Mouse (Mus musculus) myocyte (in vitro differentiated cells): Measurements from ENCODE around the gene Zfp839. TPM values are rescaled to one million over a fixed set of nuclear protein-coding genes. Genes with fewer than 3 reads are reported as not detected.

Source experiments
- H3K27me3 ChIP-seq: one replicate; pipeline ENCODE4 v1.6.1; 2011; ENCODE audit not compliant: control insufficient read depth, insufficient read depth, insufficient read length
- H3K36me3 ChIP-seq: one replicate; pipeline ENCODE4 v1.6.1; 2011; ENCODE audit not compliant: control insufficient read depth, insufficient read depth
- H3K4me2 ChIP-seq: one replicate; pipeline ENCODE4 v1.6.1; 2011; ENCODE audit warnings: low read depth, control low read depth
- H3K4me3 ChIP-seq: one replicate; pipeline ENCODE4 v1.5.1; 2011; ENCODE audit warnings: mild to moderate bottlenecking, control low read depth, moderate library complexity
- H3K79me2 ChIP-seq: one replicate; pipeline ENCODE4 v1.6.1; 2011; ENCODE audit not compliant: control insufficient read depth, insufficient read depth
- H3ac ChIP-seq: one replicate; pipeline ENCODE4 v1.6.1; 2011; ENCODE audit not compliant: control insufficient read depth, insufficient read length
- CEBPB ChIP-seq: IDR thresholded peaks from 2 replicates; pipeline ENCODE4 v1.6.1; 2011; ENCODE audit warnings: mild to moderate bottlenecking, moderate library complexity; ENCODE audit not compliant: poor library complexity, insufficient read depth, severe bottlenecking
- E2F4 ChIP-seq: IDR thresholded peaks from one replicate; pipeline ENCODE4 v1.6.1; 2011; ENCODE audit warnings: mild to moderate bottlenecking, control low read depth, moderate library complexity; ENCODE audit not compliant: insufficient read depth
- MAX ChIP-seq: IDR thresholded peaks from one replicate; pipeline ENCODE4 v1.6.1; 2011; ENCODE audit warnings: low read depth, mild to moderate bottlenecking, control low read depth
- MYOD1 ChIP-seq, 3 experiments: IDR thresholded peaks; one replicate each; pipeline ENCODE4 v1.6.1; 2011; ENCODE audit warnings: control low read depth in 2 of 3, low read depth in 2 of 3, mild to moderate bottlenecking in 2 of 3, moderate library complexity in 1 of 3; ENCODE audit not compliant: insufficient read length in 2 of 3, control insufficient read depth in 1 of 3
- MYOG ChIP-seq, 3 experiments: IDR thresholded peaks; one replicate each; pipeline ENCODE4 v1.6.1; 2011; ENCODE audit warnings: control low read depth in 2 of 3, low read depth in 2 of 3, mild to moderate bottlenecking in 2 of 3; ENCODE audit not compliant: insufficient read length in 2 of 3, control insufficient read depth in 1 of 3, insufficient read depth in 1 of 3
- POLR2A ChIP-seq: IDR thresholded peaks from one replicate; pipeline ENCODE4 v1.6.1; 2011; ENCODE audit warnings: low read depth, mild to moderate bottlenecking, control low read depth, moderate library complexity; ENCODE audit not compliant: insufficient read length
- POLR2AphosphoS2 ChIP-seq: IDR thresholded peaks from one replicate; pipeline ENCODE4 v1.6.1; 2011; ENCODE audit warnings: low read depth, control low read depth; ENCODE audit not compliant: insufficient read length
- REST ChIP-seq: IDR thresholded peaks from one replicate; pipeline ENCODE4 v1.6.1; 2011; ENCODE audit warnings: mild to moderate bottlenecking, control low read depth, moderate library complexity; ENCODE audit not compliant: insufficient read depth, insufficient read length
- SRF ChIP-seq: IDR thresholded peaks from one replicate; pipeline ENCODE4 v1.6.1; 2011; ENCODE audit warnings: low read depth; ENCODE audit not compliant: control insufficient read depth, insufficient read length
- TCF12 ChIP-seq: IDR thresholded peaks from one replicate; pipeline ENCODE4 v1.6.1; 2011; ENCODE audit warnings: mild to moderate bottlenecking, control low read depth; ENCODE audit not compliant: poor library complexity, insufficient read depth, severe bottlenecking
- TCF3 ChIP-seq: IDR thresholded peaks from one replicate; pipeline ENCODE4 v1.6.1; 2011; ENCODE audit warnings: low read depth, control low read depth; ENCODE audit not compliant: insufficient read length
- USF1 ChIP-seq: IDR thresholded peaks from one replicate; pipeline ENCODE4 v1.6.1; 2011; ENCODE audit warnings: low read depth, mild to moderate bottlenecking, control low read depth, moderate library complexity
- polyA plus RNA-seq: library from polyadenylated mRNA; unstranded; fragments of >200 nt; fragmentation: generic; extraction: Trizol; gene quantifications from one replicate; pipeline ENCODE4 v1.2.1, GENCODE M21; 2012; ENCODE audit warnings: missing spikeins

Zfp839 gene
- polyA plus RNA-seq, 1 experiment: 3.1 TPM

DNA sequence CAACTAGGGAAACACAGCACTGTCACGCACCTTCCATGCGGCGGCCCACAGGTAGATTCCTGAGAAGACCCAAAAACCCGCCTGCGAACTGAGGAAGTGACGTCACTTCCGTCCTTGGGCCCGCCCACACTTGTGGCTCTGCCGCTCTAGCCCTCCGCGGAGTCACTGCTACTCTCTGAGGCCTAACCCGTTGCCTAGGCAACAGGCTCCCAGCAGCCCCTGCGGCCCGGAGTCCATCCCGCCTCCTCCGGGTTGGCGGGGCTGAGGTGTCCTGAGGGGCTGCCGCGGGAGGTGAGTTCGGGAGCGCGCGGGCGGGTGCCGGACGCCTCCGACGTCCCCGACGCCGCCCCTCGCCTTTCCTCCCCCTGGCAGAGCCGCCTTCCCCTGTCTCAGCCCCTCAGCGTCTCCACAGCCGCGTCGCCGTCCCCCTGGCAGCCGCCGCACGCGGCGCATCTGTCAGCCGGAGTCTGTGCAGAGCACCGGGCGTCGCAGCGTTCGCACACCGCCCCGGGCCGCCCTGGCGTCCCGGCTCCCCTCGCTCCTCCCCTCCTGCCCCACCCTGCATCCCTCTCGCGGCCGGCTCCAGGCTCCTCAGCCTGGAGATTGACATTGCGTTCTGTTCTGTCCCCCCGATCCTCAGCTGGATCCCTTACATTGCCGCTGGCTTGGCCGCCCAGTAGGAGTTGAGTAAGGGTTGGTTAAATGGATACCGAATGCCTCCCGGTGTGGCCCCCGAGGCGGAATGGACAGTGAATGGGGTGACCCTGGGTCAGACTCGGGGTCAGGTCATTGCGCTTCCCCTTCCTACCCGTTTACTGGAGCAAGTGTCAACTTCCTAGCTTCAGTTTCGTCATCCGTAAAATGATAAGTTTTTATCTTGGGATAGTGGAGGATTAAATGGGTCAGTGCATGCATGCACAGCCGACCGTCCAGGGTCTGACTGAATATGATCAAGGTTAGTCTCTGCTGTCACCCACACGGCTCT is 39.3 kb downstream of the Zfp839 start, which contains the start of the genes Cinp and Tecpr2:
Gene Cinp, minus strand, starts transcription at position 110 of the 985 bp plus-strand sequence.
Gene Tecpr2, plus strand, starts transcription at position 229 of the 985 bp plus-strand sequence.
- H3K4me3 ChIP-seq: peak within 1 kb of the TSS; percentile 92
- H3K27me3 ChIP-seq: no peaks in the 10 kb centered on the region
- peak within 1 kb of the TSS; percentile 88 for H3ac ChIP-seq
- H3K4me2 ChIP-seq: peak within 1 kb of the TSS; percentile 100
- peak in 1 of 3 experiments; percentile 57 for TF ChIP-seq MYOG (IDR thresholded peaks at IDR 0.05; ENCODE audit: control insufficient read depth in 1 of 3, insufficient read depth in 1 of 3, insufficient read length in 2 of 3, low read depth in 2 of 3)
- peak in 1 of 3 experiments; percentile 55 for TF ChIP-seq MYOD1 (IDR thresholded peaks at IDR 0.05; ENCODE audit: control insufficient read depth in 1 of 3, insufficient read length in 2 of 3, low read depth in 2 of 3)
- TF ChIP-seq REST: no peak
- no peak for TF ChIP-seq USF1
- peak; percentile 82 for TF ChIP-seq E2F4
- no peak for TF ChIP-seq CEBPB
- peak; percentile 84 for TF ChIP-seq POLR2AphosphoS2
- TF ChIP-seq POLR2A: peak; percentile 82
- H3K36me3 ChIP-seq: no peaks in the 10 kb centered on the region
- H3K79me2 ChIP-seq: peaks cover 53% of the 10 kb centered on the region

GRCm38 (mm10) chr12:110891887-110892286 is 41.8 kb downstream of the Zfp839 start:
- Histone ChIP-seq H3K36me3 (no peaks in the 10 kb centered on the region), H3K4me2 (no peak overlapping the region), H3K79me2 (peaks cover 40% of the 10 kb centered on the region), H3K27me3 (no peaks in the 10 kb centered on the region), H3ac (no peak overlapping the region), H3K4me3 (no peak overlapping the region)
- TF ChIP-seq CEBPB (no peak), TCF3 (no peak)

DNA sequence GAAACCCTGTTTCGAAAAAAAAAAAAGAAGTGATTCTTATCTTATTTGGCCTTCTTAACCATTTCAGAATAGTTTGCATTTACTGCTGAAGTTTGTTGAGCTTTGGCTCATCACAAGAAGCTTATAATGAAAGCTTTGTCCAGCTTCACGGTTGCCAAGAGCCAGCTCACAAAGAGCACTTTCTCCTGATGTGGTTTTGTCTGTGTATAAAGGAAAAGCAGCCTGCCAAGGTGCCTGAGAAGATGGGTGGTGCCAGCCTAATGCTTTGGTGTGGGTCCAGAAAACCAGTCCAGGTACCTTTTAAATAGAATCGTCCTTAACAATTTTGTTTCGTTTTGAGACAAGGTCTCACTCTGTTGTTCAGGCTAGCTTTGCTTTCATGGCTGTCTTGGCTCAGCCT is 52.1 kb downstream of the Zfp839 start:
- no peak overlapping the region for H3ac ChIP-seq
- no peaks in the 10 kb centered on the region for H3K79me2 ChIP-seq
- TF ChIP-seq POLR2AphosphoS2 (no peak), REST (no peak)
- H3K4me2 ChIP-seq: no peak overlapping the region
- no peaks in the 10 kb centered on the region for H3K27me3 ChIP-seq
- peaks cover 8% of the 10 kb centered on the region for H3K36me3 ChIP-seq
- no peak overlapping the region for H3K4me3 ChIP-seq

DNA sequence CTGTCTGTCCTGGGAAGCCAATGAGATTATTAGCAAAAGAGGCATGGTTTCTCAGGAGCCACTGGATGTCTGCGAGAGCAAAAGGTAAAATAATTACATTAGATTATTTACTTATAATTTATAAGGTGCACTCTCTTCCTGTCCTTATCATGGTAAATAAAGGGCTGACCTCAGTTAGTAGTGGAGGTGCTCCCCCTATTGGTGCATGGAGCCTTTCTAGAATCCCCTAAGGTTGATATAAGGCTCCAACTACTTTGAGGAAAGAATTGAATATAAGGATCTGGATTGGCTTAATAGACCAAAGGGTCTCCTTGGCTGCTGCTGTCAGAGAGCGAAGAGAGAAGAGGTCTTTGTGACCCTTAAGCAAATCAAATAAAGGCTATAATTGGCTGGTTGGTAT is 53.5 kb downstream of the Zfp839 start:
- TF ChIP-seq POLR2A: no peak
- no peak for TF ChIP-seq POLR2AphosphoS2
- TF ChIP-seq TCF3: no peak
- no peak for TF ChIP-seq REST
- H3K36me3 ChIP-seq: peaks cover 3% of the 10 kb centered on the region
- no peak overlapping the region for H3K4me2 ChIP-seq
- H3K27me3 ChIP-seq: no peaks in the 10 kb centered on the region
- no peak overlapping the region for H3ac ChIP-seq
- H3K79me2 ChIP-seq: no peaks in the 10 kb centered on the region
- H3K4me3 ChIP-seq: no peak overlapping the region

- H3K4me3 ChIP-seq: no peak overlapping the region
- TF ChIP-seq E2F4: no peak
- H3K27me3 ChIP-seq: no peaks in the 10 kb centered on the region
- H3K36me3 ChIP-seq: peaks cover 8% of the 10 kb centered on the region
- H3K79me2 ChIP-seq: no peaks in the 10 kb centered on the region
- no peak overlapping the region for H3K4me2 ChIP-seq
- H3ac ChIP-seq: no peak overlapping the region
These were observed 57.8 kb downstream of the Zfp839 start for GRCm38 (mm10) chr12:110907845-110908244.

GRCm38 (mm10) chr12:110909962-110910361 is 59.9 kb downstream of the Zfp839 start:
- no peak overlapping the region for H3K4me3 ChIP-seq
- TF ChIP-seq USF1: no peak
- TF ChIP-seq E2F4: no peak
- TF ChIP-seq MYOD1 (IDR thresholded peaks at IDR 0.05; ENCODE audit: control insufficient read depth in 1 of 3, insufficient read length in 2 of 3, low read depth in 2 of 3): no peak
- TF ChIP-seq SRF: no peak
- no peak for TF ChIP-seq POLR2AphosphoS2
- TF ChIP-seq TCF12: no peak
- TF ChIP-seq MAX: no peak
- no peak for TF ChIP-seq POLR2A
- TF ChIP-seq REST: no peak
- no peak for TF ChIP-seq MYOG (IDR thresholded peaks at IDR 0.05; ENCODE audit: control insufficient read depth in 1 of 3, insufficient read depth in 1 of 3, insufficient read length in 2 of 3, low read depth in 2 of 3)
- TF ChIP-seq CEBPB: no peak
- no peak for TF ChIP-seq TCF3
- no peaks in the 10 kb centered on the region for H3K27me3 ChIP-seq
- H3K79me2 ChIP-seq: no peaks in the 10 kb centered on the region
- no peak overlapping the region for H3K4me2 ChIP-seq
- no peak overlapping the region for H3ac ChIP-seq
- peaks cover 11% of the 10 kb centered on the region for H3K36me3 ChIP-seq
